In genomic region chr13:11005374-11005773, GRCm38 (mm10) we compare ENCODE assay signal across 23 mouse cellular contexts.
DNase-seq lines count a peak whose midpoint lies in the region; TF ChIP-seq lines count a peak whose summit lies in the region.
"Had no signal": no experiment of that assay in that cellular context is flagged by ENCODE, and none has a peak within 500 bp of the region (broad histone marks: within the 10 kb centered on the region; RNA-seq: fewer than 3 reads in every experiment).

No protein-coding gene starts in this region.

- H3K4me3 ChIP-seq in ES-Bruce4 (ENCODE audit: low read depth, low read length) (no peak overlapping the region), MEL (ENCODE audit: control insufficient read depth in 1 of 2, insufficient read depth in 1 of 2, low read depth in 2 of 2, low read length in 2 of 2) (peak overlapping the region; percentile 13 to 32)
- H3K4me3 ChIP-seq: embryonic facial prominence, embryonic 13.5 days; embryonic facial prominence, embryonic 15.5 days; erythroblast, embryonic 14.5 days; forebrain, embryonic 10.5 days; forebrain, embryonic 12.5 days; gastrocnemius, adult 2 months had no signal

- H3K27me3 ChIP-seq in ES-Bruce4 (ENCODE audit: control insufficient read depth, insufficient read depth, low read length, poor library complexity, severe bottlenecking) (no peaks in the 10 kb centered on the region), MEL (ENCODE audit: control insufficient read depth in 1 of 2, insufficient read depth in 2 of 2, low read length in 2 of 2) (no peaks in the 10 kb centered on the region)
- H3K27me3 ChIP-seq: embryonic facial prominence, embryonic 13.5 days; embryonic facial prominence, embryonic 15.5 days; forebrain, embryonic 12.5 days had no signal

- no peak for TF ChIP-seq RAD21 in MEL (IDR thresholded peaks at IDR 0.05; ENCODE audit: low read depth, low read length)

- peak; percentile 91 for TF ChIP-seq EP300 in ES-Bruce4 (IDR thresholded peaks at IDR 0.05; ENCODE audit: insufficient read depth, low read depth, low read length)
- peak; percentile 39 to 59; a peak in 3 of 4 replicates for TF ChIP-seq EP300 in MEL (IDR thresholded peaks at IDR 0.05; ENCODE audit: low read depth in 1 of 2, low read length in 2 of 2)

- H3K9ac ChIP-seq in ES-Bruce4 (ENCODE audit: low read depth, poor library complexity, severe bottlenecking) (no peak overlapping the region), MEL (ENCODE audit: control insufficient read depth, low read depth, low read length, poor library complexity, severe bottlenecking) (peak overlapping the region; percentile 24; the same call in 1 of the 2 replicates)
- H3K9ac ChIP-seq: embryonic facial prominence, embryonic 13.5 days; embryonic facial prominence, embryonic 15.5 days; forebrain, embryonic 12.5 days had no signal

- DNase-seq in ES-CJ7 (ENCODE audit: low read depth, low spot score) (peak; percentile 95), MEL (ENCODE audit: low read depth, low spot score) (peak; percentile 61), WW6 (ENCODE audit: low read depth, low spot score) (peak; percentile 33)
- DNase-seq in right cerebral cortex, adult 2 months (ENCODE audit: low spot score in 2 of 2), result no peak
- no peak for DNase-seq in cerebellum, adult 11 months
- no peak for DNase-seq in embryo, embryonic 10.5 days (ENCODE audit: low spot score)
- DNase-seq in lung, postnatal 14 days, result no peak
- DNase-seq: adrenal gland, adult 8-10 months; adrenal gland, postnatal 14 days; adrenal gland, postnatal 36 days; cerebellum, adult 18-20 months; cerebellum, adult 8-10 months; cerebellum, adult 9-11 months; cerebellum, postnatal 14 days; cerebellum, postnatal 36 days; gastrocnemius, adult 2 months had no signal

- H3K9me3 ChIP-seq in ES-Bruce4 (replicated peaks; ENCODE audit: control insufficient read depth, insufficient read depth, low read length, poor library complexity, severe bottlenecking) (peaks cover 11% of the 10 kb centered on the region), MEL (replicated peaks; ENCODE audit: insufficient read depth, low read length) (no peaks in the 10 kb centered on the region)
- H3K9me3 ChIP-seq: embryonic facial prominence, embryonic 13.5 days; embryonic facial prominence, embryonic 15.5 days; forebrain, embryonic 10.5 days; forebrain, embryonic 12.5 days; G1E had no signal

- TF ChIP-seq CTCF in ES-Bruce4 (IDR thresholded peaks at IDR 0.05; ENCODE audit: low read depth, low read length) (no peak), MEL (IDR thresholded peaks at IDR 0.05 in 2 of 3, conservative IDR thresholded peaks at IDR 0.05 in 1 of 3; ENCODE audit: control insufficient read depth in 1 of 3, insufficient read depth in 1 of 3, low read depth in 2 of 3, low read length in 3 of 3, poor library complexity in 1 of 3, severe bottlenecking in 1 of 3) (no peak)

- H3K27ac ChIP-seq in ES-Bruce4 (ENCODE audit: insufficient read depth, low read length), result peak overlapping the region; percentile 98
- H3K27ac ChIP-seq in MEL (ENCODE audit: control insufficient read depth, low read depth, low read length), result peak overlapping the region; percentile 39
- H3K27ac ChIP-seq: embryonic facial prominence, embryonic 13.5 days; embryonic facial prominence, embryonic 15.5 days; forebrain, embryonic 10.5 days; forebrain, embryonic 12.5 days; gastrocnemius, adult 2 months had no signal

- TF ChIP-seq POLR2A in ES-Bruce4 (IDR thresholded peaks at IDR 0.05; ENCODE audit: insufficient read depth, low read length), result no peak
- no peak for TF ChIP-seq POLR2A in MEL (IDR thresholded peaks at IDR 0.05; ENCODE audit: control insufficient read depth in 1 of 2, insufficient read depth in 1 of 2, low read depth in 1 of 2, low read length in 2 of 2, poor library complexity in 1 of 2)

- H3K36me3 ChIP-seq in ES-Bruce4 (ENCODE audit: control insufficient read depth, insufficient read depth, low read length, poor library complexity, severe bottlenecking) (no peaks in the 10 kb centered on the region), MEL (ENCODE audit: control insufficient read depth in 1 of 2, insufficient read depth in 2 of 2, low read length in 2 of 2) (peaks cover 0 to 7% of the 10 kb centered on the region in 2 experiments; a peak in 2 of 4 replicates)
- H3K36me3 ChIP-seq: embryonic facial prominence, embryonic 13.5 days; embryonic facial prominence, embryonic 15.5 days; forebrain, embryonic 10.5 days; forebrain, embryonic 12.5 days; G1E had no signal

- peaks cover 2% of the 10 kb centered on the region for H3K4me1 ChIP-seq in ES-Bruce4 (ENCODE audit: control insufficient read depth, insufficient read depth, low read length)
- peaks cover 0 to 3% of the 10 kb centered on the region in 2 experiments; a peak in 1 of 4 replicates for H3K4me1 ChIP-seq in MEL (ENCODE audit: control insufficient read depth in 1 of 2, insufficient read depth in 2 of 2, low read length in 2 of 2)
- H3K4me1 ChIP-seq: embryonic facial prominence, embryonic 13.5 days; embryonic facial prominence, embryonic 15.5 days; forebrain, embryonic 10.5 days; forebrain, embryonic 12.5 days had no signal

- no peaks in the 10 kb centered on the region for H3K79me2 ChIP-seq in MEL (ENCODE audit: control insufficient read depth, insufficient read depth, low read length, poor library complexity)

TF ChIP-seq in MEL, 35 proteins besides CTCF, POLR2A, EP300 and RAD21:
- peak; percentile 40; the same call in 1 of the 2 replicates for TF ChIP-seq ETS1 (IDR thresholded peaks at IDR 0.05; ENCODE audit: low read depth, low read length)
- peak; percentile 44; the same call in 1 of the 2 replicates for TF ChIP-seq RCOR1 (IDR thresholded peaks at IDR 0.05; ENCODE audit: low read depth, low read length)
- TF ChIP-seq GATA1 (IDR thresholded peaks at IDR 0.05; ENCODE audit: low read depth, low read length), result peak; percentile 91
- no peak for TF ChIP-seq KAT2A (conservative IDR thresholded peaks at IDR 0.05; ENCODE audit: low read depth, low read length)
- no peak for TF ChIP-seq JUND (IDR thresholded peaks at IDR 0.05; ENCODE audit: low read depth, low read length)
TF ChIP-seq in MEL: peak in this region for 3.

Comparison
In these comparisons a context has a peak if more than half of its experiments do, and no peak if none do; other contexts are left out.
1. DNase-seq: peak in ES-CJ7 (single experiment), MEL (single experiment) and WW6 (single experiment); none in right cerebral cortex, adult 2 months (0 of 2), cerebellum, adult 11 months (single experiment), embryo, embryonic 10.5 days (single experiment) and lung, postnatal 14 days (single experiment).